Mouse (Mus musculus) embryonic facial prominence, embryonic 13.5 days (tissue): ENCODE measurements at regions not wholly inside any gene's neighbourhood (a gene's known extent, or its start where the extent isn't known, plus 50 kb on each side); places are given as distances from the start of the nearest gene placed in this dataset.

Experiments used
- ATAC-seq: fragments of 200-750 bp; cut with Nextera tagmentation; 2 replicates; pipeline ENCODE4 v1.8.0; 2017; ENCODE audit warnings: low read depth; ENCODE audit not compliant: insufficient number of reproducible peaks, insufficient read depth, low FRiP score, low TSS enrichment
- H3K27ac ChIP-seq: fragments of 300-500 bp; sonication (generic); 2 replicates; pipeline ENCODE4 v1.5.1; 2015; ENCODE audit warnings: moderate library complexity, mild to moderate bottlenecking, inconsistent platforms
- H3K27me3 ChIP-seq: fragments of 300-500 bp; sonication (generic); 2 replicates; pipeline ENCODE4 v1.6.1; 2015; ENCODE audit warnings: mild to moderate bottlenecking, inconsistent platforms
- H3K36me3 ChIP-seq: fragments of 300-500 bp; sonication (generic); 2 replicates; pipeline ENCODE4 v1.6.1; 2015; ENCODE audit warnings: mild to moderate bottlenecking, inconsistent platforms
- H3K4me1 ChIP-seq: fragments of 300-500 bp; sonication (generic); 2 replicates; pipeline ENCODE4 v1.6.1; 2015; ENCODE audit warnings: inconsistent platforms
- H3K4me2 ChIP-seq: fragments of 300-500 bp; sonication (generic); 2 replicates; pipeline ENCODE4 v1.6.1; 2015; ENCODE audit warnings: moderate library complexity, mild to moderate bottlenecking, inconsistent platforms
- H3K4me3 ChIP-seq: fragments of 300-500 bp; sonication (generic); 2 replicates; pipeline ENCODE4 v1.5.1; 2015; ENCODE audit warnings: mild to moderate bottlenecking, inconsistent platforms
- H3K9ac ChIP-seq: fragments of 300-500 bp; sonication (generic); 2 replicates; pipeline ENCODE4 v1.6.1; 2015; ENCODE audit warnings: mild to moderate bottlenecking, inconsistent platforms
- H3K9me3 ChIP-seq: fragments of 300-500 bp; sonication (generic); 2 replicates; pipeline ENCODE4 v1.6.1; 2016; ENCODE audit warnings: inconsistent platforms
- WGBS: fragments of 180-500 bp; shearing (Covaris S2); methylation state at CpG from one replicate; pipeline ENCODE4 v1.1.7; 2015; ENCODE audit warnings: mixed read lengths; 5-methylcytosine and 5-hydroxymethylcytosine counted together

- WGBS, result 46% methylated on average over 22 of the region's 22 CpGs
- Histone ChIP-seq H3K9ac (peak overlapping the region; percentile 11; the same call in 1 of the 2 replicates), H3K4me1 (peaks cover 10% of the 10 kb centered on the region; the same call in 1 of the 2 replicates), H3K36me3 (no peaks in the 10 kb centered on the region), H3K27ac (peak overlapping the region; percentile 33; the same call in 1 of the 2 replicates), H3K4me3 (no peak overlapping the region), H3K4me2 (peak overlapping the region; percentile 27), H3K27me3 (no peaks in the 10 kb centered on the region), H3K9me3 (no peaks in the 10 kb centered on the region)
- no peak for ATAC-seq
These were observed 159.2 kb downstream of the Tgfb2 start for GRCm38 (mm10) chr1:186546386-186547185.

GRCm38 (mm10) chr1:186540070-186540469 is 165.7 kb downstream of the Tgfb2 start:
- no peak overlapping the region for H3K27ac ChIP-seq
- no peak for ATAC-seq
- WGBS, result 90% methylated on average over 2 of the region's 2 CpGs
- no peak overlapping the region for H3K9ac ChIP-seq
- no peaks in the 10 kb centered on the region for H3K27me3 ChIP-seq
- no peak overlapping the region for H3K4me3 ChIP-seq
- H3K36me3 ChIP-seq, result no peaks in the 10 kb centered on the region
- H3K4me1 ChIP-seq, result no peaks in the 10 kb centered on the region
- H3K4me2 ChIP-seq, result no peak overlapping the region
- no peaks in the 10 kb centered on the region for H3K9me3 ChIP-seq

DNA sequence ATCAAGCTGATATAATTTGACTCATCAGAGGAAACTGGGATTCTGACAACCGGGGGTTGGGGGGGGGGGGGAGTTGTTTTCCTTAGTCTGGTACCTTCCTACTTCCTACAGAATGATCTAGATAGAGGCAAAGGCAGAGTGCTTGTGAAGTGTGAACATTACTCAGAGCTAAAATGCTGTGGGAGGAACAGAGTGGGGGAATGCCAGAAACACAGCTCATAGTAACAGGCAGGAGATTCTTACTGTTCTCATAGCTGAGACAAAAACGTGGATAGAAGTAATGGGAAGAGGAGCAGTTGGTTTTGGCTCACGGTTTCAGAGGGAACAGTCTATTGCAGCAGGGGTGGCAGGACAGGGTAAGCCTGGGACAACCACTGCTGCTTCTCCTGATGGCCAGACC is 167.6 kb downstream of the Tgfb2 start:
- ATAC-seq, result no peak
- H3K4me2 ChIP-seq, result no peak overlapping the region
- no peak overlapping the region for H3K4me3 ChIP-seq
- 79% methylated on average over 3 of the region's 3 CpGs for WGBS
- H3K27ac ChIP-seq, result no peak overlapping the region
- H3K4me1 ChIP-seq, result no peaks in the 10 kb centered on the region
- H3K27me3 ChIP-seq, result no peaks in the 10 kb centered on the region
- H3K9me3 ChIP-seq, result no peaks in the 10 kb centered on the region
- no peaks in the 10 kb centered on the region for H3K36me3 ChIP-seq
- H3K9ac ChIP-seq, result no peak overlapping the region

DNA sequence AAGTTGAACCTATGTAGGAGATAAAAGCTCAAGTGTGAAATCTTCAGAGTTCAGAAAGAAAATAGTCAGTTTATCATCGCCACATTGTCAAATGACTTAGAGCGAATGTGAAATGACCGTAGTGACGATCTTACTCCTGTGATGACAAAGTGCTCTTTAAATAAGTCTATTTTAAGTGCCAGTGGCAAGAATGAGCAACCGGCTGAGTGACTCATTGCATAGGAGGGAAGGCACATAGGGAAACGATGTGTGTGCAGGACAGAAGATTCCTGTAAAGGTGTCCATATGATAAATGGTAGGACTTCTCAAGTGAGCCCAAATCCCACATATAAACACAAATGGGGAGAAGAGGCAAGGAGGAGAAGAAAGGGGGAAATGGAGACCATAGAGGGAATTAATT is 189.8 kb downstream of the Tgfb2 start:
- peaks cover 4% of the 10 kb centered on the region for H3K4me1 ChIP-seq
- no peak overlapping the region for H3K4me2 ChIP-seq
- 90% methylated on average over 6 of the region's 6 CpGs for WGBS
- ATAC-seq, result no peak
- no peaks in the 10 kb centered on the region for H3K36me3 ChIP-seq
- H3K9me3 ChIP-seq, result no peaks in the 10 kb centered on the region; the same call in 1 of the 2 replicates
- no peak overlapping the region for H3K9ac ChIP-seq
- no peak overlapping the region for H3K4me3 ChIP-seq
- no peaks in the 10 kb centered on the region for H3K27me3 ChIP-seq
- no peak overlapping the region for H3K27ac ChIP-seq

DNA sequence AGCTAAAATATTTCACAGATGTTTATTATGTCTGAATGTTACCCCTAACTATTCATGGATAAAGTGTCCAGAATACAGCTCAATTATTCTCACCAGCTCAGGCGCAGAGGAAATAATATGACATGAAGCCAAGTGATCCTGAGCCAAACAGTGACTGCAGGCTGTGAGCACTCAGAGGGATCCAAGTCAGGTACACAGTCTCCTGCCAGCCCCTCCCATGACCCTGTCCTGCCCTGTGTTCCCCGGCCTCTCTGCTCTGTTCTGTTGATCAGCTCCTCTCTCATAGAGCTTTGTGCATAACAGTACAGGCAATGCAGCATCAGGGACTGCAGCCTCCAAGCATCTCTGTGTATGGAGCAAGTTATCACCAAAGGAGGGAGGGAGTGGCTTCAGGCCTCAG is 190.7 kb downstream of the Tgfb2 start:
- no peaks in the 10 kb centered on the region for H3K27me3 ChIP-seq
- H3K4me2 ChIP-seq, result no peak overlapping the region
- no peak overlapping the region for H3K27ac ChIP-seq
- H3K9ac ChIP-seq, result no peak overlapping the region
- 60% methylated on average over 2 of the region's 2 CpGs for WGBS
- no peak for ATAC-seq
- no peak overlapping the region for H3K4me3 ChIP-seq
- H3K9me3 ChIP-seq, result no peaks in the 10 kb centered on the region; the same call in 1 of the 2 replicates
- peaks cover 4% of the 10 kb centered on the region for H3K4me1 ChIP-seq
- no peaks in the 10 kb centered on the region for H3K36me3 ChIP-seq

DNA sequence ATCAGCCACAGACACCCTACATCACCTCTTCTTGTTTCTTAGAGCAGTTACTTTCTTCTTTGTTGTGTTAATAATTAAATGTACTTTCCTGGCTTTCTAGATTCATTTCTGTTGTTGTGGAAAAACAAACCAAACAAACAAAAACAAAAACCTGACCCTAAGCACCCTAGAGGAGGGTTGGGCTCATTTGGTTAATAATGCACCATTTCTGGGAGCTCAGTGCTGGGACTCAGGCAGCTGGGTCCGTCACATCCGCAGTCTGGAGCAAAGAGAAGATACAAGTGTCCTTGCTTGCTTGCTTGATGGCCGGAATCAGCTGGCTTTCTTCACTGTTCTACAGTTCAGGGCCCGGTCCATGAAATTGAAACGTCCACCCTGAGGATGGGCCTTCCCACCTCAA is 191.9 kb downstream of the Tgfb2 start:
- no peaks in the 10 kb centered on the region for H3K36me3 ChIP-seq
- 80% methylated on average over 5 of the region's 5 CpGs for WGBS
- no peaks in the 10 kb centered on the region; the same call in 1 of the 2 replicates for H3K9me3 ChIP-seq
- H3K27ac ChIP-seq, result no peak overlapping the region
- peaks cover 4% of the 10 kb centered on the region for H3K4me1 ChIP-seq
- no peak overlapping the region for H3K4me3 ChIP-seq
- no peak overlapping the region for H3K9ac ChIP-seq
- H3K27me3 ChIP-seq, result no peaks in the 10 kb centered on the region
- no peak overlapping the region for H3K4me2 ChIP-seq
- ATAC-seq, result no peak

- Histone ChIP-seq H3K27me3 (no peaks in the 10 kb centered on the region), H3K27ac (no peak overlapping the region), H3K36me3 (no peaks in the 10 kb centered on the region), H3K9me3 (no peaks in the 10 kb centered on the region; the same call in 1 of the 2 replicates), H3K4me2 (no peak overlapping the region), H3K4me3 (no peak overlapping the region), H3K4me1 (peaks cover 28% of the 10 kb centered on the region), H3K9ac (no peak overlapping the region)
- WGBS, result 38% methylated on average over 2 of the region's 2 CpGs
- ATAC-seq, result no peak
These were observed 195.3 kb downstream of the Tgfb2 start for GRCm38 (mm10) chr1:186510531-186510930.

DNA sequence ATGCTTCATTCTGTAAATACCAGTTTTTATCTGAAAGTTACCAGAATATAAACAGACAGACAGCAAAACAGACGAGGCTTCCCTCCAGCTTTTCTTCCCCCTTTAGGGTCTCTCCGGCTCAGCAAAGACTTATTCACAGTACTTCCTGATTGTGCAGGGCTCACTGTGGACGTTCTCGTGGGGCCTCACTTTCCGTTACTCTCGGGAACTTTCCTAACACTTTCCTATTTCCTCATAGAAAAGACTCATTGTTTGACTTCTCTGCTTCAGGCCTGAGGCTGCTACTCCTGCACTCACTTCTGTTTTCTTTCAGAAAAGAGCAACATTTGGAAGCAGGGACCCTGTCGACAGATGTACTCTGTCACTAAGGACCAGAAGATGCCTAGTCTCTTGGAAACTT is 197.4 kb downstream of the Tgfb2 start:
- 22% methylated on average over 7 of the region's 7 CpGs for WGBS
- peak overlapping the region; percentile 44 for H3K27ac ChIP-seq
- H3K4me2 ChIP-seq, result no peak overlapping the region

GRCm38 (mm10) chr1:186507956-186508355 is 197.8 kb downstream of the Tgfb2 start:
- 51% methylated on average over 8 of the region's 8 CpGs for WGBS
- Histone ChIP-seq H3K4me2 (no peak overlapping the region), H3K4me3 (no peak overlapping the region)

More for the DNA sequence above, 197.4 kb downstream of the Tgfb2 start:
- Histone ChIP-seq H3K4me3 (no peak overlapping the region), H3K4me1 (peaks cover 25% of the 10 kb centered on the region), H3K9ac (no peak overlapping the region), H3K36me3 (no peaks in the 10 kb centered on the region), H3K27me3 (no peaks in the 10 kb centered on the region), H3K9me3 (no peaks in the 10 kb centered on the region)
- no peak for ATAC-seq

DNA sequence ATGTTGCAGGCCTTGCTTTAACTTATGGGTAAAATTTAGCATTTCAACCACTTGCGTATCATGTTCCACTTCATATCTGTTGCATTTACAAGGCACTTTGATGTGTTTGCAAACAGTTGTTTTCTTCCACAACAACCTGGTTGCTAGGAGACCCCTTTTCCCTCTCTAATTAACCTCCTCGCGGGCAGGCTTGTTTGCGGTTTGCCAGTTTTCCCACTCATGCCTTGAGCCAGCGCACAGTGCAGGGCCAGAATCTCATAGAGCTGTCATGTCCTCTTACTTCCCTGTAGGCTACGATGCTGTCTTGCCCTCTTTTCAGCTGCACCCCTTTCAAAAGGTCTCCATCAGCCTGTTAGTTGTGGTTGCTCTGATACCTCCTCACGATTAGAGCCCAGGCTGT is 199.3 kb downstream of the Tgfb2 start:
- no peak overlapping the region for H3K9ac ChIP-seq
- H3K4me1 ChIP-seq, result peaks cover 25% of the 10 kb centered on the region
- H3K4me2 ChIP-seq, result no peak overlapping the region
- H3K27me3 ChIP-seq, result no peaks in the 10 kb centered on the region
- no peak overlapping the region for H3K4me3 ChIP-seq
- no peaks in the 10 kb centered on the region for H3K36me3 ChIP-seq
- H3K27ac ChIP-seq, result 0 out of 2 replicates have a peak overlapping the region, but pooled peaks have one; percentile 17
- WGBS, result 57% methylated on average over 7 of the region's 7 CpGs
- H3K9me3 ChIP-seq, result no peaks in the 10 kb centered on the region
- no peak for ATAC-seq

More at GRCm38 (mm10) chr1:186507956-186508355, 197.8 kb downstream of the Tgfb2 start:
- Histone ChIP-seq H3K9me3 (no peaks in the 10 kb centered on the region), H3K27ac (peak overlapping the region; percentile 44), H3K4me1 (peaks cover 25% of the 10 kb centered on the region), H3K27me3 (no peaks in the 10 kb centered on the region), H3K9ac (no peak overlapping the region), H3K36me3 (no peaks in the 10 kb centered on the region)
- ATAC-seq, result no peak

DNA sequence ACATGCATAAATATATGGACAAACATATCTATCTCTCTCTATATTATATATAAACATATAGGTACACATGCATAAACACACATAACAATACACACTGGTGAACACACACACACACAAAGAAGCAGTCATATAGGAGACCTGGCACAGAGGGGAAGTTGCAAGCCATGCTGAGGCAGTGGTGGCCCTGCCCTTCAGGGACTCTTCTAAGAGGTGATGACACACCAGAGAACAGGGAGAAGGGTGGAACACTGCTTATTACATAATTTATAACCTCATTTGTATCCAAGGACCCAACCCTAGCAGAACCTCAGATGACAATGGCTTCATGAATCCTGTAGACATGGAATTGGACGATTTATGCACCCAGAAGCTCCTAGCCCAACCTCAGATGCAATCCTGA is 199.9 kb downstream of the Tgfb2 start:
- Histone ChIP-seq H3K9ac (no peak overlapping the region), H3K36me3 (no peaks in the 10 kb centered on the region), H3K4me1 (peaks cover 25% of the 10 kb centered on the region), H3K27me3 (no peaks in the 10 kb centered on the region), H3K4me2 (no peak overlapping the region), H3K4me3 (no peak overlapping the region), H3K27ac (no peak overlapping the region), H3K9me3 (no peaks in the 10 kb centered on the region)
- ATAC-seq, result no peak
- 65% methylated on average over 1 of the region's 1 CpGs for WGBS

DNA sequence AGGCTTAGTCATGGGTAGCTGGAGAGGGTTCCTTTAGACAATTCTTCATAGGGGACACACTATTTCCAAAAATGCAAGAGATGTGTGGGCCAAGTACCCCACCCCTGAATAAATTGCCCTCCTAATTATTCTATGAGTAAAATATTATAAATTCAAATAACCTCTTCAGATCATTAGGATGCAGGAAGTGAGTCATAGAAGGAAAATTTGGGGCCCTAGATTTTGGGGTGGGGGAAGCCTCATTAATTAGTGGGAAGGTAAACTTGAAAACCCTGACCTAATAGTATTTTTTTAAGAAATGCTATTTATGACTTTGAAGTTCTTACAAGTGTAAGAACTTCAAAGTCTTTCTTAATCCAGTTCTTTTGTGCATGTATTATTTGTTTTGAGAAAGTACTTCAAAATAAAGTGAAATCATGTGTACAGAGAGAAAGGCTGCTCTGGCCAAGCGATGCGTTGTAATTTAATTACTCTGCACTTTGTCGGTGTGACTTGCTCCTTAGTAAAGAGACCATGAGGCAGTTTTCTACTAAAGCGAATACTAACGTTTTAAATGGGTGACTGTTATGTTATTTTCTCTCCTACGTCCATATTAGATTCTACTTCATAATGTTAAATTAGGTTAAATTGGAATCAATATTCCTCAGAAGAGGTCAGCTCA is 200.6 kb downstream of the Tgfb2 start:
- no peaks in the 10 kb centered on the region for H3K9me3 ChIP-seq
- no peaks in the 10 kb centered on the region for H3K36me3 ChIP-seq
- H3K4me2 ChIP-seq, result no peak overlapping the region
- H3K27me3 ChIP-seq, result no peaks in the 10 kb centered on the region
- H3K4me3 ChIP-seq, result no peak overlapping the region
- 48% methylated on average over 6 of the region's 6 CpGs for WGBS
- H3K4me1 ChIP-seq, result peaks cover 25% of the 10 kb centered on the region
- ATAC-seq, result no peak
- no peak overlapping the region for H3K9ac ChIP-seq
- no peak overlapping the region for H3K27ac ChIP-seq
